Mouse (Mus musculus) macrophage (primary cell): Measurements from ENCODE around the gene Cdh26. TPM values are rescaled to one million over a fixed set of nuclear protein-coding genes. Genes with fewer than 3 reads are reported as not detected.

Experiments used
- H3K27ac ChIP-seq: fragments of 350-480 bp; formaldehyde crosslinking; 2 replicates; pipeline ENCODE4 v1.9.0; 2021
- H3K36me3 ChIP-seq: fragments of 350-480 bp; formaldehyde crosslinking; 2 replicates; pipeline ENCODE4 v1.9.0; 2021; ENCODE audit errors: inconsistent target
- H3K4me3 ChIP-seq: fragments of 350-480 bp; formaldehyde crosslinking; 2 replicates; pipeline ENCODE4 v1.9.0; 2021; ENCODE audit errors: inconsistent target
- H3K79me2 ChIP-seq: fragments of 350-480 bp; formaldehyde crosslinking; 2 replicates; pipeline ENCODE4 v1.9.0; 2021; ENCODE audit errors: inconsistent target
- WGBS: methylation state at CpG from one replicate; pipeline ENCODE4 v1.1.7; 2026; ENCODE audit warnings: inconsistent platforms; ENCODE audit not compliant: missing documents; 5-methylcytosine and 5-hydroxymethylcytosine counted together
- polyA plus RNA-seq: library from polyadenylated mRNA; stranded (reverse); fragments of 250-400 nt; gene quantifications from 3 replicates; pipeline ENCODE4 v1.2.4, GENCODE M21; 2018; ENCODE audit warnings: inconsistent platforms

Gene Cdh26
- polyA plus RNA-seq, 1 experiment from 2014 or later, result not detected

DNA sequence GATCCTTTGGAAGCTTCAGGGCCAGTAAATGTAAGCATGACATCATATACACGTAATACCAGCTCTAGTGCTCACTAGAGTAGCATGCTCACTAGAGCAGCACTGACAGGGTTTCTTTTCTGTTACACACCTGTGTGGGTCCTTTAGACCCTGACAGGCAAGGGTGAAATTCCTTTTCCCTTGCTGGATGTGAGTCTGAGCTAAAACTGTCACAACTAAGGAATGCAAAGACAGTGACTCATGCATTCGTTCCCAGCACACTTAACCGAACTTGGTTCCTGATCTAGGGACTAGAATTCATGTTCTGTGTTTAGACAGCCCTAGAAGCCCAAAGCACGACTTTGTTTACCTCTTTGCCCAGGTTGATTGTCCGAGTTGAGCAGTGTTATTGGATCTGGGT, 7.1 kb upstream of the Cdh26 start:
- Histone ChIP-seq H3K4me3 (no peak overlapping the region), H3K79me2 (no peaks in the 10 kb centered on the region), H3K36me3 (no peaks in the 10 kb centered on the region), H3K27ac (no peak overlapping the region)
- WGBS, result 86% methylated on average over 5 of the region's 5 CpGs

DNA sequence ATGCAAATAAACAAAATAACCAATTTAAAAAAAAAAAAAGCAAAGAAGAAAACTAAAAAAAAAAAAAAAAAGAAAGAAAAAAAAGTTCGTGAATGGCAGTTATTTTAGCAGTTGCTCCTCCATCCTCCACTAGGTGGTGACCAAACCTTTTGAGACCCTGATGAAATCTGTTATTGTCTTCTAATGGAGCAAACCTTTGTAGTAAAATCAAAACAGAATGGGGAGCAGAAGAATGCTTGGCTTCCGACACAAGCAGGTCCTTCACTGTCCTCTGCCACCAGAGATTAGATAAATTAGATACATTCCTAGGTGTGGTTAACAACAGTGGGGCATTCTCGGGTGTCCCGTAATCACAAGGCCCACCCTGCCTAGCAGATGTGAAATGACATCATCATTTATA, 4.1 kb upstream of the Cdh26 start:
- 50% methylated on average over 4 of the region's 4 CpGs for WGBS
- no peak overlapping the region for H3K4me3 ChIP-seq
- H3K79me2 ChIP-seq, result no peaks in the 10 kb centered on the region
- H3K36me3 ChIP-seq, result no peaks in the 10 kb centered on the region
- no peak overlapping the region for H3K27ac ChIP-seq

DNA sequence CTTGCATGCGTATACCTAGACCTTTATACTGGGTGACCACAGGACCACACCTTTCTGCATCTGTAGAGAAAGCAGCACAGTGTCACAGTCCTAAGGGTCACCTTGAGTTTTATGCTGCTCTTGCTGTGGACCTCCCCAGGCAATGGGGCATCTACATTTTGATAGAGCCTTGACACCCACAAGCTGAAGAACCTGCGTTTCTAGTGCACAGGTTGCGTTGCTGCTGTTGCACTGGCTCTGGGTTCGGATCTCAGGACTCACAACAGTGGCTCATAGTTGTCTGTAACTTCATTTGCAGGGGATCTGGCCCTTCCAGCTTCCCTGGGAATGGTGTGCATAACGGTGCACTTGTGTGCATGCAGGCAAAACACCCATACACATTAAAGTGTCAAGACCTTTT, 3.1 kb upstream of the Cdh26 start:
- Histone ChIP-seq H3K4me3 (no peak overlapping the region), H3K79me2 (no peaks in the 10 kb centered on the region), H3K36me3 (no peaks in the 10 kb centered on the region), H3K27ac (no peak overlapping the region)
- WGBS, result 94% methylated on average over 5 of the region's 5 CpGs

DNA sequence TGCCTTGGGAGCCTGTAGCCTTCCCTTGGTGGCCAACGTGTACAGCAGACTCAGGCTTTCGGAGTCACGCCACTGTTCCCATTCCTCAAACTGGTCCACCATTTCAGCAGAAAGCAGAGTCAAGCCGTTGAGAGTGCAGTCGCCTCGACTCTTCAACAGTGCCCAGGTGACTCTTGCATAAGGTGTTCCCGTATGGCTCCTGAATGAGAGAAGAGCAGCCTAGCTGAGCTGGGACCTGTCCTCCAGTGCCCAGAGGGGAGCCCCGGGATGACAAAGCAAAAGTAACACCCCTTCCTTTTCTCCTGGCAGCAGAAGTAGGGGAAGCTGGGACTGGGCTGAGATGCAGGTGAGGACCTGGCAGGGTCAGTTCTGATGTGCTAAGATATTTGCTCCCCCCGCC, 2.1 kb upstream of the Cdh26 start:
- H3K79me2 ChIP-seq, result no peaks in the 10 kb centered on the region
- H3K36me3 ChIP-seq, result no peaks in the 10 kb centered on the region
- no peak overlapping the region for H3K4me3 ChIP-seq
- WGBS, result 75% methylated on average over 9 of the region's 9 CpGs
- no peak overlapping the region for H3K27ac ChIP-seq

DNA sequence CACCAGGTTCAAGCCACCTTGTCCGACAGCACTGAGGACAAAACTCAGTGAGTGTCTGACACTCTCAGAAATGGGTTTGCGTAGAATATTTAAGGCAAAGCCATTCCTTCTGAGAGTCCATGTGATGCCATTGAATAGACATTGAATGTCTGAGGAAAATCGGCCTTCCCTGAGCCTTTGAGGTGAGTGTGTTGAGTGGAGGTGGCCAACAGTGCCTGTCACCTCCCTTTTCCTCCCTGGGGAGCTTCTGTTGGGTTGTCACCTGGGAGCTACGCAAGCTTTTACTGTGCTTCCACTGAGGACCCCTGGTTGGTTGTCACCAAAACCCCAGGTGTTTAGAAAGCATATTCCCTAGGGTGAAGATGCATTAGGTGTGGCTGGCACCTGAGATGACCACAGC, 1.7 kb upstream of the Cdh26 start:
- WGBS, result 84% methylated on average over 4 of the region's 4 CpGs
- H3K79me2 ChIP-seq, result no peaks in the 10 kb centered on the region
- no peak overlapping the region for H3K27ac ChIP-seq
- no peak overlapping the region for H3K4me3 ChIP-seq
- H3K36me3 ChIP-seq, result no peaks in the 10 kb centered on the region

DNA sequence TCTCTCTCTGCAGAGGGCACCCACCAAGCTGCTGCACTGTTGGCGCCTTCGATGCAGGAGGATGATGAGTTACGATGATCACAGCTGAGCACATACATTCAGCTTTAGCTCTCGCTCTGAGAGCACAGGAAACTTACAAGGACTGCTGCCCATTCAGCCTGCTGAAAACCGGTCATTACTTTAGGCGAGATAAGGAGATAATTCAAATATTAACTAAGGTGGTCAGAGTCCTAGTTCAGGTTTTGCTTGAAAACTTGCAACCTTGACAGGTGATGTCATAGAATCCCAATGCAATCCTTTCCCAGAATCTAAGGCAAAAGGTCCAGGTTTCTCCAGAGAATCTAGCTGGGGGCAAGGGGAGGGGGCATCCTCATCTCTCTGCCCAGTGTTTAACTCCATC, 905 bp upstream of the Cdh26 start:
- 89% methylated on average over 6 of the region's 6 CpGs for WGBS
- H3K36me3 ChIP-seq, result no peaks in the 10 kb centered on the region
- H3K4me3 ChIP-seq, result no peak overlapping the region
- H3K27ac ChIP-seq, result no peak overlapping the region
- no peaks in the 10 kb centered on the region for H3K79me2 ChIP-seq

DNA sequence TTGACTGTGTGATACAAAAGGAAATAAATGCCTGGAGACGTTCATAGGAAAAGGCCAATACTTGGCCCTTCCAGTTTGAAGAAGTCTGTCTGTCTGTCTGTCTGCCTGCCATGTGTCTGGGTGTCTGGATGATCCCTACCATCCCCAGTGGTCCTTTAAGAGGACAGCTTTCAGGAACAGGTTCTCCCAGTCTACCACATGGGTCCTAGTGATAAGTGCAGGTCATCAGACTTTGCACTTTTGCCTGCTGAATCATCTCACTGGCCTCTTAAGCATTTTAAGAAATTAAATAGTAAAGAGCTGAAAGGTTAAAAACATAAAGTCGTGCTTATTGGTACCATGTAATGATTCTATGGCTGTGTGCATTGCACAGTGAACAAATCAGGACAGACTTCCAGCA, 3.2 kb downstream of the Cdh26 start:
- Histone ChIP-seq H3K27ac (no peak overlapping the region), H3K36me3 (no peaks in the 10 kb centered on the region)
- 82% methylated on average over 2 of the region's 2 CpGs for WGBS

DNA sequence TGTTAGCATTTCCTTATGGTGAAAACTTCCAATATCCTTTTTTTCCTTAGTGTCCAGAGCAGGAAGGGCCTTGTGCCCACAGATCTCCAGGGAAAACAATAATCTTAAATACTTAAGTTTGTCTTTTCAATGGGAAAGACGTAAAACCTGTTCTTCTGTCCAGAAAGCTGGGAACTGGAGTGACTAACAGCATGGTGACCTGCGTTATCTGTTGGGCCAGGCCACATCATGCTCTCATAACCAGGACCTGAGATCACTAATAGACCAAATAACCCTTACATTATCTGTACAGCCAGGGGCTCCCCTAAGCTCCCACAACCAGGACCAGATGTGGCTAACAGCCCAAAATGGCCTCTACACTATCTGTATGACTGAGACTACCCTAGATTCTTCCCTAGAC, 3.6 kb downstream of the Cdh26 start:
- Histone ChIP-seq H3K27ac (no peak overlapping the region), H3K36me3 (no peaks in the 10 kb centered on the region), H3K4me3 (no peak overlapping the region), H3K79me2 (no peaks in the 10 kb centered on the region)
- WGBS, result 96% methylated on average over 2 of the region's 2 CpGs

More for the DNA sequence above, 3.2 kb downstream of the Cdh26 start:
- Histone ChIP-seq H3K4me3 (no peak overlapping the region), H3K79me2 (no peaks in the 10 kb centered on the region)

DNA sequence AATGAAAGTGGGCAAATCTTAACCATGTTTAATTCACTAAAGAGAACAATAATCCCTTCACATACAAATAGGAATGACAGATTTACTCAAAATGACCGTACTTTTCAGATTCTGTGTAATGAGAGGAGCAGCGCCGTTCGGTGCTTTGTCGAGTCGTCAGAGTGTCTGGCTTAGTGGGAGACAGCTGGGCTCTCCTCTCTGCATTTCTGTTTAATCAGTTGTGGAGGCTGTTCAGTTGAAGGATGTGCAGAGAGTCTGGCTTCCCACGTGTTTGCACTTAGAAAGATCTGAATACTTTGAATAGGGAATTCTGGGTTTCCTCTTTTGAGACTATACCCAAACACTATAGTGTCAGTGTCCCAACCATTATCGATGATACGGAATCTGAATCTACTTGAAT, 7.0 kb downstream of the Cdh26 start:
- Histone ChIP-seq H3K4me3 (no peak overlapping the region), H3K27ac (no peak overlapping the region)
- WGBS, result 88% methylated on average over 9 of the region's 9 CpGs

DNA sequence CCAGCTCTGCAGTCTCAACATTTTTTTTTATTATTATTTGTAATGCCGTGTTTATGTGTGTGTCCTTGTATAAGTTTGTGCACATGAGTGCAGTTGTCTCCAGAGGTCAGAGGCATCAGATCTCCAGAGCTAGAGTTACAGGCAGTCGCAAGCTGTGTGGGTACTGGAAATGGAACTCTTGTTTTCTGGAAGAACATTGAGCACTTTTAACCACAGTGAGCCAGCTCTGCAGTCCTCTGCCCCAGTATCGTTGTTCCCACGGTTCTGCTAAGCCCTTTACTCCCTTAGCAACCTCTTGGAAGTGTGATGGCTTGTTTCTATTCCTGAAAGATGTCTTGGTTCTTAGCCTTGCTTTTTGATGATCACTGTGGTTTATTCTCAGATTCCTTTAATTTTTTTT, 19.1 kb downstream of the Cdh26 start:
- Histone ChIP-seq H3K36me3 (no peaks in the 10 kb centered on the region), H3K4me3 (no peak overlapping the region), H3K79me2 (no peaks in the 10 kb centered on the region), H3K27ac (no peak overlapping the region)
- 84% methylated on average over 4 of the region's 4 CpGs for WGBS

More for the DNA sequence above, 7.0 kb downstream of the Cdh26 start:
- no peaks in the 10 kb centered on the region for H3K79me2 ChIP-seq
- no peaks in the 10 kb centered on the region for H3K36me3 ChIP-seq

DNA sequence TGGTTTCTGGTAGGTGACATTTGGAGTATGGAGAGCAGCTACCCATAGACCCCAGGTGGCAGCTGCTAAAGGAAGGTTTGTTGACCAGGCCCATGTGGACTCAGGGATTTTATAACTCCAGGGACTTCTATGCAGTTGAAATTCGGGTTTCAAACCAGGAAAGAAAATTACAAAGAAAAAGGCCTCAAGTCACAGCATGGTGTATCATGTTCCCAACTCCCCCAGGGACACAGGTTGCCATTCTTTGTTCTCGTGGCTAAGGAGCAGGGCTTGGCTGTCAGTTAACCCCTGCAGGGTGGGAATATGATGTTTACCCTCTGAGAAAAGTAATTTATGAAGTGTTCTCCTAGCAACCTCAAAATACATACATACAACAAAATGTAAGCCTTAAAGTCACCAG, 19.9 kb downstream of the Cdh26 start:
- Histone ChIP-seq H3K4me3 (no peak overlapping the region), H3K36me3 (no peaks in the 10 kb centered on the region), H3K27ac (no peak overlapping the region), H3K79me2 (no peaks in the 10 kb centered on the region)
- 61% methylated on average over 2 of the region's 2 CpGs for WGBS

DNA sequence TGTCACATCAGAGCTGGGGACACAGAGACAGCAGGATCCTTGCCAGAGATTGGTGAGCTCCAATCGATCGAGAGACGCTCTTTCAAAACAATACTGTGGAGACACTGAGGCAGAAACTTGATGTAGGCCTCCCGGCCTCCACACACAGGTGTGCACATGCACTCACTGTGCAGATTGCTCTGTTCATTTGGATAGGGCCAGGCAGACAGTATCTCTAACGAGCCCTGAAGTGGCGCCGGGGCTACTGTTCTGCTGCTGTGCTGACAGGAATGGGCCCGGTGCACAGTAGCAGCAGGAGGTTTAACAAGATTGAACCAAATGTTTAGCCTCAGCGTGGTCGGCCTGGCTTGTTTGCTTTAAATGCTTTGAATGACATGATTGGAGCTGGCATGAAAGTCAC, 20.6 kb downstream of the Cdh26 start:
- no peaks in the 10 kb centered on the region for H3K79me2 ChIP-seq
- H3K4me3 ChIP-seq, result no peak overlapping the region
- WGBS, result 95% methylated on average over 10 of the region's 10 CpGs

DNA sequence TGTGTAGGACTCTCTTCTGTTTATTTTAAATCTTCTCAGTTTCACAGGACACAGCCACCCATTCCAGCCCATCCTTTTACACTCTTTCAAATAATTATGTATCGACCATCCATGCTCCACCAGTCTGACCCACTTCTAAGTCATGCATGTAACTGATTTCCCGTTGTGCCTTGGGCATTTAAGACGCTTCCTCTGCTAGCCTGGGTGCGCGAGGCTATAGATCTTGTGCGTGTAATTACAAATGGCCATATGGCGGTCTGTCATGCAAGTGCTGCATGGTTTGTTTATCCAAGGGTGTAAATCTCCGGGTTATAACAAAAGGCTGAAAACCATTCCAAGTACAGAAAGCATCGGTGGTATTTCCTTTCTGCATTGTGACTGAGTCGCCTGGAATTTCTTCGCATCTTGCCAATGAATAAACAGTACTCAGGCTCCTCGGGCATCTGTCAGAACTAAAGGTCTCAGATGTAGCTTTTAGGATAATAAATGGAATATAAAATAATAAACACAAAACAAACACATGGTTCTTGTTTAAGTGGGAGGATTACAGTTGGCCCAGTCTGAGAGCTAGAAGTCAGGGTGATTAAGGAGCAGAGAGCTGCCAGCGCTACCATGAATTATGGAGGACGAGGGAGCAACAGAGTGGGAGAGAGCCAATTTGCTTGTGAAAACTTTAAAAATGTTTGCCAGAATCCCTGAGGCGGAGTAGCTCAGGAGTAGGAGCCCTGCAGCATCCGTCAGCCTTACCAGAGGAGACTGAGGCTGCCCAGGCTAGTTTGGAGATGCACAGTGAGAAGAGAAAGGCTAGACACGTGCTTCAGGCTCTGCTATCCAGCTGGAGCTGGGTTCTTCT, 24.6 kb downstream of the Cdh26 start:
- Histone ChIP-seq H3K4me3 (no peak overlapping the region), H3K36me3 (no peaks in the 10 kb centered on the region), H3K79me2 (no peaks in the 10 kb centered on the region), H3K27ac (no peak overlapping the region)
- WGBS, result 43% methylated on average over 17 of the region's 17 CpGs

More for the DNA sequence above, 20.6 kb downstream of the Cdh26 start:
- Histone ChIP-seq H3K36me3 (no peaks in the 10 kb centered on the region), H3K27ac (no peak overlapping the region)

DNA sequence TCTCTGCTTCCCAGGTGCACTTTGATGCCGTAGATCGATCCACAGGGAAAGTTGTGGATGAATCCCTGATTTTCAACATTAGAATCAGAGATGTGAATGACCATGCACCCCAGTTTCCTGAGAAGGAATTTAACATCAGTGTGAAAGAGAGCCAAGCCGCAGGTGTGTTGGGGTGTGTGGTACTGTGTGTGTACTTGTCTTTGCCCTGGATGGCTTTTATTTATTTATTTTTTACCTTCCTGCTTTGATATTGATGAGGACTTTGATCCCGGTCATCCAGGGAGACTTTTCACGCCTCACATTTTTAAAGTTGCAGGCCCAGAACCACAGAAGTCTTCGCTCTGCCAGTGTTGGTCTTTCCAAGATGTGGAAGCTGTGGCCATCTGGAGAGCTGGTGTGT, 27.1 kb downstream of the Cdh26 start:
- Histone ChIP-seq H3K36me3 (no peaks in the 10 kb centered on the region), H3K27ac (no peak overlapping the region), H3K79me2 (no peaks in the 10 kb centered on the region), H3K4me3 (no peak overlapping the region)
- 95% methylated on average over 6 of the region's 6 CpGs for WGBS

DNA sequence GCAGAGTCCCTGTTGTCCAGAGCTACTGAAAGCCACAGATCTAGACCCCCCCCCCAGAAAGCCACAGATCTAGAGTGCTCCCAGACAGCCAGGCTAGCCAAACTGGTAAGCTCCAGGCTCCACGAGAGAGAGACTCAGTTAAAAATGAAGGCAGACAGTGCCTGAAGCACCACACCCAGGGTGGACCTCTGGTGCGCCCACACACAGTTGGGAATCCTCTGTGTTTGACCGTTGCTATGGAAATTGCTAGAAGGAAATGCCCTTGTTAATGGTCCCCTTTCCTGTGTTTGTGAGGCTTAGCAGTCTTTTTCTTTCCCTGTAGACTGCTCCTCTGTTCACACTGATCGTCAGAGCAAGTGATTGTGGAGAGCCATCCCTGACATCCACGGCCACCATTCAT, 30.0 kb downstream of the Cdh26 start:
- H3K36me3 ChIP-seq, result no peaks in the 10 kb centered on the region
- no peak overlapping the region for H3K27ac ChIP-seq
- no peak overlapping the region for H3K4me3 ChIP-seq
- no peaks in the 10 kb centered on the region for H3K79me2 ChIP-seq
- WGBS, result 50% methylated on average over 5 of the region's 5 CpGs
